Mouse (Mus musculus) neural tube, embryonic 12.5 days (tissue): ENCODE results near the gene Fbxw11. TPM values are rescaled to one million over a fixed set of nuclear protein-coding genes. Genes with fewer than 3 reads are reported as not detected.

Experiments used
- ATAC-seq: fragments of 200-750 bp; cut with Nextera tagmentation; 2 replicates; pipeline ENCODE4 v1.8.0; 2017; ENCODE audit warnings: low read depth, mild to moderate bottlenecking, moderate TSS enrichment, moderate library complexity; ENCODE audit not compliant: low FRiP score
- H3K27ac ChIP-seq: fragments of 300-500 bp; sonication (generic); 2 replicates; pipeline ENCODE4 v1.5.1; 2016
- H3K27me3 ChIP-seq: fragments of 300-500 bp; sonication (generic); replicated peaks from 2 replicates; pipeline ENCODE4 v1.6.1; 2016; ENCODE audit warnings: mild to moderate bottlenecking
- H3K36me3 ChIP-seq: fragments of 300-500 bp; sonication (generic); 2 replicates; pipeline ENCODE4 v1.6.1; 2016; ENCODE audit warnings: mild to moderate bottlenecking
- H3K4me1 ChIP-seq: fragments of 300-500 bp; sonication (generic); 2 replicates; pipeline ENCODE4 v1.6.1; 2016
- H3K4me2 ChIP-seq: fragments of 300-500 bp; sonication (generic); replicated peaks from 2 replicates; pipeline ENCODE4 v1.6.1; 2016; ENCODE audit warnings: mild to moderate bottlenecking
- H3K4me3 ChIP-seq: fragments of 300-500 bp; sonication (generic); 2 replicates; pipeline ENCODE4 v1.5.1; 2016
- H3K9ac ChIP-seq: fragments of 300-500 bp; sonication (generic); 2 replicates; pipeline ENCODE4 v1.6.1; 2016; ENCODE audit warnings: mild to moderate bottlenecking
- H3K9me3 ChIP-seq: fragments of 300-500 bp; sonication (generic); 2 replicates; pipeline ENCODE4 v1.6.1; 2016; ENCODE audit warnings: mild to moderate bottlenecking
- WGBS: fragments of 180-500 bp; shearing (Covaris S2); methylation state at CpG from one replicate; pipeline ENCODE4 v1.1.7; 2016; 5-methylcytosine and 5-hydroxymethylcytosine counted together
- polyA plus RNA-seq: library from polyadenylated mRNA; unstranded; fragments of >200 nt; fragmentation: Nextera tagmentation; extraction: Ambion mirVana; gene quantifications from 2 replicates; pipeline ENCODE4 v1.2.1, GENCODE M21; 2016

Fbxw11 gene
- polyA plus RNA-seq, 1 experiment from 2014 or later = 121 TPM

DNA sequence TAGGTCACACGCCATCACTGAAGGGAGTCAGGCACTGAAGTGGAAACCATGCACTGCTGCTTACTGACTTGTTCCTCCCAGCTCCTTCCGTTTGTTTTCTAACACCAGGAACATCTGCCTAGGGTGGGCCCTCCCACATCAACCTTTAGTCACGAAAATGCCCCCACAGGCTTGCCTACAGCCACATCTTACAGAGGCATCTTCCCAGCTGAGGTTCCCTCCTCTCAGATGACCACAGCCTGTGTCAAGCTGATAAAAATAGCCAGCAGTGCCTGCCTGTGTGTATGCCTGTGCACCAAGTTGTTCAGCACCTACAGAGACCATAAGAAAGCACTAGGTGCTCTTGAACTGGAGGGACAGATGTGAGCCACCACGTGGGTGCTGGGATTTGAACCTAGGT lies 106.3 kb downstream of the Fbxw11 start:
- Histone ChIP-seq H3K4me3 (no peak overlapping the region), H3K4me1 (no peaks in the 10 kb centered on the region), H3K9me3 (no peaks in the 10 kb centered on the region), H3K36me3 (peaks cover 18% of the 10 kb centered on the region), H3K27ac (no peak overlapping the region), H3K27me3 (no peaks in the 10 kb centered on the region), H3K9ac (no peak overlapping the region), H3K4me2 (no peak overlapping the region)
- ATAC-seq = no peak
- WGBS = 77% methylated on average over 4 of the region's 4 CpGs

DNA sequence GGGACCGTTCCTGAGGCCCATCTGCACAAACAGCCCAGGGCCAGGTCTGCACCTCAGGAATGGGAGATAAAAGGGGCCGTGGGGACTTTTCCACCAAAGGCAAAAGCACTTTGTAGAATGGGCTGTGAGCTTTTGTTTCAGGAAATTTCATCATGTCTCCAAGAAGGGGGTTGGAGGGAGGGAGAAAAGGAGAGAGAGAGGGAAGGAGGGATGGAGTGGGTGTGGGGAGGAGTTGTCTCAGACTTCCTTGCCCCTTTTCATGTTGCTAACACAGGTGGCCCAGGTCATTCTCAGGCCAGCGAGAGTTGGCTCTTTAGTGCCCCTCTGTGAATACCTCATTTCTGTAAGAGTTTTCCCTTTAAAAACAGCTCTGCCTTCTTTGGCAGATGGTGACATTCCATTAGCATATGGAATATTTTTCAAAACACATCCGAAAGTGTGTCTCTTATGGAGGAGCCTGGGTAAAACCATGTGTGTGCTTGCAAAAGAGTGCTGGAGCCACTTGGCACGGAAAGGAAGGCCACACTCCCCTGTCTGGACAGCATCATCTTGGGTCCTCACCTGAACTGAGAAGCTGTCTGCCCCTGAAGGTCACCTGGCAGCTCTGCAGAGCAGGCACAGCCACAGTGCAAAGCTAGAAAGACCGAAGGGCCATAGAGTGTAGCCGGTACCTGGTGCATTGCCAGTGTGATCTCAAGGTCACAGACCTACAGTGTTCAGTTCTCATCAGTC lies 109.5 kb downstream of the Fbxw11 start:
- H3K4me3 ChIP-seq = no peak overlapping the region
- 81% methylated on average over 7 of the region's 7 CpGs for WGBS
- H3K27ac ChIP-seq = no peak overlapping the region
- no peak overlapping the region for H3K9ac ChIP-seq
- H3K4me2 ChIP-seq = no peak overlapping the region
- H3K4me1 ChIP-seq = no peaks in the 10 kb centered on the region
- no peaks in the 10 kb centered on the region for H3K9me3 ChIP-seq
- no peaks in the 10 kb centered on the region for H3K36me3 ChIP-seq
- no peaks in the 10 kb centered on the region for H3K27me3 ChIP-seq
- ATAC-seq = no peak

DNA sequence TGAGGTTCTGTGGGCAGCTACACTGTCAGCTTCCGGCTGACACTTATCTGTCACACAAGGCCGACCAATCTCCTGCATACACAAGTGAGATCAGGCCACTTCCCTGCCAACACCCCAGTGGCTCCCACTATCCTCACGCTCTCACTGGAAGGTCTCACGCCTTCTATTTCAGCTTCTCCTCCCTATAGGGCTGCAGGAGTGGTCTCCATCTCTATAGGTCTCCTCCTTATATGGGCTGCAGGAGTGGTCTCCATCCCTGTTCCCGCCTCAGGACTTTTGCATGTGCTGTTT lies 110.0 kb downstream of the Fbxw11 start:
- H3K4me3 ChIP-seq = no peak overlapping the region

DNA sequence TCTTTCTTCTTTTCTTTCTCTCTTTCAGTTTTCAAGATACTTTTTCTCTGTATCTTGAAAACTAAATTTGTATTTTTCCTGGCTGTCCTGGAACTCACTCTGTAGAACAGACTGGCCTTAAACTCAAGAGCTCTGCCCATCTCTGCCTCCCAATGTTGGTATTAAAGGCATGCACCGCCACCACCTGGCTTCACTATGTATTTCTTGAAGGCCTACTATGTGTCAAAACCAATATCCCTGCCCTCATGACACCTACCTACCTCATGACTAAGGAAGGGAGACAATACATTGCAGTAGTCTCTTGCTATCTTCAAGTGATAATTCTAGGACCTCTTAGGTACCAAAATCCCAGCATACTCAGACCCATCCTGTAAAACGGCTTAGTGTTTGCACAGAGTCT lies 110.8 kb downstream of the Fbxw11 start:
- Histone ChIP-seq H3K9me3 (no peaks in the 10 kb centered on the region), H3K4me3 (no peak overlapping the region), H3K4me2 (no peak overlapping the region), H3K27ac (no peak overlapping the region), H3K36me3 (no peaks in the 10 kb centered on the region), H3K4me1 (no peaks in the 10 kb centered on the region), H3K27me3 (no peaks in the 10 kb centered on the region), H3K9ac (no peak overlapping the region)
- WGBS = 88% methylated on average over 2 of the region's 2 CpGs
- no peak for ATAC-seq

More for the DNA sequence above, 110.0 kb downstream of the Fbxw11 start:
- Histone ChIP-seq H3K4me1 (no peaks in the 10 kb centered on the region), H3K4me2 (no peak overlapping the region), H3K9ac (no peak overlapping the region), H3K9me3 (no peaks in the 10 kb centered on the region), H3K36me3 (no peaks in the 10 kb centered on the region), H3K27ac (no peak overlapping the region), H3K27me3 (no peaks in the 10 kb centered on the region)
- 86% methylated on average over 5 of the region's 5 CpGs for WGBS
- ATAC-seq = no peak

DNA sequence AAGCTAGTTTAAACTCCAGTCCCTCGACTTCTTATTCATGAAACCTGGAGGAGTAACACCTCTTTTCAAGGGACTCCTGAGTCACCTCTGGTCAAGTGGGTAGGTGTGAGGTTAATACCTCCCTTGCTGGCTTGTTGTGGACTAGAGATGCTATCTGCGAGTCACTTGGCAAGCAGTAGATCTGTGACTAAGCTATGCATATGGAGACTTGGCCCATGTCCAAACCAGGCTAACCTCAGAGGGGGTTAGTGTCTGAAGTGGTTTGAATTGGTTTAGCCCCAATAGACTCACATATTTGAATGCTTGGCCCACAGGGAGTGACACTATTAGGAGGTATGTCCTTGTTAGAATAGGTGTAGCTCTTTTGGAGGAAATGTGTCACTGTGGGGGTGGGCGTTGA lies 120.2 kb downstream of the Fbxw11 start:
- ATAC-seq = no peak
- 81% methylated on average over 3 of the region's 3 CpGs for WGBS
- no peak overlapping the region for H3K4me3 ChIP-seq

GRCm38 (mm10) chr11:32767496-32768230 lies 125.1 kb downstream of the Fbxw11 start:
- Histone ChIP-seq H3K36me3 (no peaks in the 10 kb centered on the region), H3K4me2 (no peak overlapping the region), H3K27ac (no peak overlapping the region), H3K27me3 (no peaks in the 10 kb centered on the region), H3K4me1 (no peaks in the 10 kb centered on the region; the same call in 1 of the 2 replicates), H3K9me3 (no peaks in the 10 kb centered on the region), H3K4me3 (no peak overlapping the region), H3K9ac (no peak overlapping the region)
- 62% methylated on average over 18 of the region's 18 CpGs for WGBS
- ATAC-seq = no peak

More for the DNA sequence above, 120.2 kb downstream of the Fbxw11 start:
- Histone ChIP-seq H3K27me3 (no peaks in the 10 kb centered on the region), H3K9me3 (no peaks in the 10 kb centered on the region), H3K4me1 (no peaks in the 10 kb centered on the region; the same call in 1 of the 2 replicates), H3K9ac (no peak overlapping the region), H3K27ac (no peak overlapping the region), H3K36me3 (no peaks in the 10 kb centered on the region), H3K4me2 (no peak overlapping the region)

DNA sequence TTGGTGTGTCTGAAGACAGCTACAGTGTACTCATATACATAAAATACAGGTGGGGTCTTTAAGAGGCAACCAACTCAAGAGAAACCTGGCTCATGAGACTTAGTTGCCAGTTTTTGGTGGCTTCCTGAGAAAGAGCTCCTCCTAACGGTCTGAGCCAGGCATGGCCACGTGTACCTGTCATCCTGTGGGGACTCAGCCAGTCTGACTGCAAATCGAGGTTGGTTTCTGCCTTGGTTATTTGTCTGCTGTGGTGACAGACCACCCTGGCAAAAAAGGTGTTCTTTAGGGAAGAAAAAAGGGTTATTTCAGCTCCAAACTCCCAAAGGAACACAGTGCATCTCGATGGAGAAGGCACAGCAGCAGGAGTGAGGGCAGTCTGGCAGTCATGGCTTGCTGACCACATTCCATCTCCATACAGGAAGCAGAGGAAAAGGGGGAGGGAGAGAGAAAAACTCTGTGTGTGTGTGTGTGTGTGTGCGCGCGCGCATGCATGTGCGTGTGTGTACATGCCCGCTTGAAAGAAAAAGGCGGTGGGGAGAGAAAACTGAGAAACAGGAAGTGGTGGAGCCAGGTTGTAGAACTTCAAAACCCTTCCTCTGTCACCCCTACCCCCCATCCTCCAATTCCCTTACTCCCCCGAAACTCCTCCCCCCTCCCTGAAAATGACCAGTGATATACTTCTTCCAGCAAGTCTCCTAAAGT lies 126.3 kb downstream of the Fbxw11 start:
- Histone ChIP-seq H3K36me3 (no peaks in the 10 kb centered on the region), H3K4me3 (no peak overlapping the region), H3K4me1 (no peaks in the 10 kb centered on the region; the same call in 1 of the 2 replicates), H3K9me3 (no peaks in the 10 kb centered on the region), H3K27ac (no peak overlapping the region), H3K4me2 (no peak overlapping the region), H3K27me3 (no peaks in the 10 kb centered on the region), H3K9ac (no peak overlapping the region)
- no peak for ATAC-seq
- 86% methylated on average over 12 of the region's 12 CpGs for WGBS

GRCm38 (mm10) chr11:32780747-32781536 lies 138.4 kb downstream of the Fbxw11 start:
- Histone ChIP-seq H3K4me3 (no peak overlapping the region), H3K27me3 (no peaks in the 10 kb centered on the region), H3K36me3 (no peaks in the 10 kb centered on the region), H3K4me1 (peaks cover 15% of the 10 kb centered on the region), H3K4me2 (peak overlapping the region; percentile 19; the same call in 1 of the 2 replicates), H3K9me3 (no peaks in the 10 kb centered on the region), H3K9ac (no peak overlapping the region), H3K27ac (no peak overlapping the region)
- 31% methylated on average over 11 of the region's 11 CpGs for WGBS
- peak; percentile 71 for ATAC-seq

DNA sequence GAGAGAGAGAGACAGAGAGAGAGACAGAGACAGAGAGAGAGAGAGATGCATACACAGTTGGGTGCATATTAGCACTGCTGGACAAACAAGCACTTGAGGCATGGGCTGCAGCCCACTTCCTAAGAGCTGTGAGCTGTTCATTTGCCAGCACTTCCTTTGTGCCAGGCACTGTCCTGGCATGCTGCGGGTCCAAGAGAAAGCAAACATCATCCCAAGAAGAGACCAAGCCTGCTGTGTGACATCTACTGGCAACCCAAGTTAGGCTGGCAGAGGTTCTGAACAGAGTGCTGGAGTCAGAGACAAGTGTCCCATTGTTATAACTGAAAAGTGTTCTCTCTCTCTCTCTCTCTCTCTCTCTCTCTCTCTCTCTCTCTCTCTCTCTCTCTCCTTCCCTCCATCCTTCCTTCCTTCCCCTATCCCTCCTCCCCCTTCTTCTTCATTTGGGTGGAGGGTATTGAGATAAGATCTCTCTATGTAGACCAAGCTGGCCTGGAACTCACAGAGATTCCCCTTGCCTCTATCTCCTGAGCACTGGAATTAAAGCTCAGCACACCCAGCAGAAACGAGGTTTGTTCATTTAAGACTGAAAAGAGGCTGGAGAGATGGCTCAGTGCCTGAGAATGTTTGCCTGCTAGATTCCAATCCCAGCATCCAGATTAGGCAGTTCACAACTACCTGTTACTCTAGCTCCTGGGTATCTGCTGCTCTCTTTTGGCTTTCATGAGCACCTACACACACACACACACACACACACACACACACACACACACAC lies 139.3 kb downstream of the Fbxw11 start:
- Histone ChIP-seq H3K4me2 (no peak overlapping the region), H3K9me3 (no peaks in the 10 kb centered on the region), H3K27ac (no peak overlapping the region), H3K4me3 (no peak overlapping the region), H3K27me3 (no peaks in the 10 kb centered on the region), H3K4me1 (peaks cover 15% of the 10 kb centered on the region), H3K9ac (no peak overlapping the region), H3K36me3 (no peaks in the 10 kb centered on the region)
- WGBS = 56% methylated on average over 2 of the region's 2 CpGs
- no peak for ATAC-seq

GRCm38 (mm10) chr11:32782724-32783123 lies 140.2 kb downstream of the Fbxw11 start:
- Histone ChIP-seq H3K27ac (no peak overlapping the region), H3K4me2 (no peak overlapping the region), H3K4me3 (no peak overlapping the region), H3K36me3 (no peaks in the 10 kb centered on the region), H3K4me1 (peaks cover 15% of the 10 kb centered on the region), H3K9me3 (no peaks in the 10 kb centered on the region), H3K27me3 (no peaks in the 10 kb centered on the region), H3K9ac (no peak overlapping the region)
- 81% methylated on average over 3 of the region's 3 CpGs for WGBS
- no peak for ATAC-seq

DNA sequence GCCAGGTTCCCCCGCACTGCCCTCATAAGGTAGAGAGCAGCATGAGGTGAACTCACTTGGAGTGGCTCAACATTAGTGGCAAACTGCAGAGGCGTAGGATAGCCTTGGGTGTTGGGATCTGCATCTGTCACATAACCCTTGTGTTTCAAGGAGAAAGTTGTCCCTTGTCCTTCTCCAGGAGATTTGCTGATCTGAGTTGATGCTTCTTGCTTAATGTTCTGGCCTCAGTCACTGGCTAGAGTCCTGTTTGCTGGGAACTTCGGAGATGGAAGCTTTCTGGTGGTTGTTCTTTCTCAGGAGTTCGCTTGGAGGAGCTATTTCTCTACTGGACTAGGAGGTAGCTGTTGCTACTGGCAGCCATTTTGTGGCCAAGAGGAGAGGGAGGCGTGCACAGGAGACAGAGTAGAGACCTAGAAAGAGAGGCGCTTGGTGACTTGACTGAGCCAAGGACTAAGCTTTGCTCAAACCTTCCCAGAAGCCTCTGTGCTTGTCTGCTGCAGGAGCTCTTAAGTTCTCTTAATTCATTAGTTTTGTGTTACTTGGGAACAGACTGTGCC lies 143.1 kb downstream of the Fbxw11 start:
- no peak for ATAC-seq
- H3K27me3 ChIP-seq = no peaks in the 10 kb centered on the region
- H3K4me2 ChIP-seq = no peak overlapping the region
- H3K27ac ChIP-seq = no peak overlapping the region
- H3K9me3 ChIP-seq = no peaks in the 10 kb centered on the region
- H3K4me3 ChIP-seq = no peak overlapping the region
- 85% methylated on average over 6 of the region's 6 CpGs for WGBS
- no peaks in the 10 kb centered on the region for H3K36me3 ChIP-seq
- peaks cover 12% of the 10 kb centered on the region for H3K4me1 ChIP-seq
- no peak overlapping the region for H3K9ac ChIP-seq
